Mouse (Mus musculus) embryonic facial prominence, embryonic 15.5 days (tissue): Measurements from ENCODE around the gene Sccpdh. TPM values are rescaled to one million over a fixed set of nuclear protein-coding genes. Genes with fewer than 3 reads are reported as not detected.

Experiments used
- ATAC-seq: fragments of 200-750 bp; cut with Nextera tagmentation; 2 replicates; pipeline ENCODE4 v1.8.0; 2017; ENCODE audit warnings: low read depth, moderate TSS enrichment; ENCODE audit not compliant: insufficient number of reproducible peaks, low FRiP score, low TSS enrichment
- H3K27ac ChIP-seq: fragments of 300-500 bp; sonication (generic); replicated peaks from 2 replicates; pipeline ENCODE4 v1.5.1; 2015; ENCODE audit warnings: mild to moderate bottlenecking, inconsistent platforms
- H3K27me3 ChIP-seq: fragments of 300-500 bp; sonication (generic); 2 replicates; pipeline ENCODE4 v1.6.1; 2015; ENCODE audit warnings: inconsistent platforms
- H3K36me3 ChIP-seq: fragments of 300-500 bp; sonication (generic); 2 replicates; pipeline ENCODE4 v1.6.1; 2015; ENCODE audit warnings: mild to moderate bottlenecking, inconsistent platforms
- H3K4me1 ChIP-seq: fragments of 300-500 bp; sonication (generic); 2 replicates; pipeline ENCODE4 v1.6.1; 2015; ENCODE audit warnings: inconsistent platforms
- H3K4me2 ChIP-seq: fragments of 300-500 bp; sonication (generic); replicated peaks from 2 replicates; pipeline ENCODE4 v1.6.1; 2015; ENCODE audit warnings: mild to moderate bottlenecking, inconsistent platforms
- H3K4me3 ChIP-seq: fragments of 300-500 bp; sonication (generic); replicated peaks from 2 replicates; pipeline ENCODE4 v1.5.1; 2015; ENCODE audit warnings: mild to moderate bottlenecking, inconsistent platforms
- H3K9ac ChIP-seq: fragments of 300-500 bp; sonication (generic); 2 replicates; pipeline ENCODE4 v1.6.1; 2015; ENCODE audit warnings: inconsistent platforms
- H3K9me3 ChIP-seq: fragments of 300-500 bp; sonication (generic); replicated peaks from 2 replicates; pipeline ENCODE4 v1.6.1; 2016; ENCODE audit warnings: inconsistent platforms
- WGBS: fragments of 180-500 bp; shearing (Covaris S2); methylation state at CpG from one replicate; pipeline ENCODE4 v1.1.7; 2015; 5-methylcytosine and 5-hydroxymethylcytosine counted together
- polyA plus RNA-seq: library from polyadenylated mRNA; unstranded; fragments of >200 nt; fragmentation: Nextera tagmentation; extraction: Ambion mirVana; gene quantifications from 2 replicates; pipeline ENCODE4 v1.2.1, GENCODE M21; 2015

Sccpdh gene
- polyA plus RNA-seq, 1 experiment from 2014 or later, result 71.9 TPM

DNA sequence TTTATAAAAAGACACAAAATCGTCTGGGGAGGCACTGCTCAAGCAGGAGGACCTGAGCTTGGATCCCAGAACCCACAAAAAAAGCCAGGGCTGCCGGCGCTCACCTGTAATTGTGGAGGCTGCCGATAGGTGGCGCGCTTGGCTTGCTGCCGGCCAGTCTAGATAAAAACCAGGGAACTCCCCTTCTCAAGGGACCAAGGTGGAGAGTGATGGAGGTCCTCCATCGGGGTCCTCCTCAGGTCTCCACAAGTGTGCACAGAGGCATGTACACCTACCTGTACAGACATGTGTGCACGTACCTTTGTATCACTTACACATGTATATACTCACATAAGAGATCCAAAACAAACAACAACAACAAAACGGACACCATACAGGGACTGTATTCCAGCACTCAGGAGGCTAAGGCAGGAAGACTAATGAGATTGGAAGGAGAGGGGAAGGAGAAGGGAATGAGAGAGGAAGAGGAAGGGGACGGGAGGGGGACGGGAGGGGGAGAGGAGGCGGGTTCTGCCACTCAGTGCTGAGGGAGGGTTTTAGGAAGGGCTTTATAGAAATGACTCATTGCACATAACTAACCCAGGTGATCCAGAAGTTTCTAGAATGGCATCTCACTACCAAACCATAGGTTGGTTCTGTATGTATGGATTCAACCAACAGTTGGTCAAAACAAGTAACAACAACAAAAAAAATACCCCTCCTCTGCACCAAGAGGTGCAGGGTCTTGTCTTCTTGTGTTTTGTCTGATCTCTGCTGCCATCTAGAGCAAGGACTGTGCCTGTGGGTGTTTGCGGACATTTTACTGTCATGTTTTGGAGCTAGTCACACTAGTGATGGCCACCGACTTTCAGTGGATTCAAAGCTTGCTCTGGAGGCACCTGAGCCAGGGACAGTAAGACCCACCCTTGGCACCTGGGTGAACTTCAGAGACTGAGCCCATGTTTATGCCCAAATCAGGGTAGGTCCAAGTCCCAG, 66.8 kb downstream of the Sccpdh start:
- 28% methylated on average over 15 of the region's 15 CpGs for WGBS
- no peaks in the 10 kb centered on the region for H3K36me3 ChIP-seq
- no peaks in the 10 kb centered on the region for H3K27me3 ChIP-seq
- H3K27ac ChIP-seq, result no peak overlapping the region
- H3K9me3 ChIP-seq, result no peaks in the 10 kb centered on the region
- 0 out of 2 replicates have a peak, but pooled peaks have one; percentile 45 for ATAC-seq
- no peak overlapping the region; the same call in 1 of the 2 replicates for H3K4me2 ChIP-seq
- H3K4me1 ChIP-seq, result no peaks in the 10 kb centered on the region
- no peak overlapping the region for H3K4me3 ChIP-seq
- no peak overlapping the region for H3K9ac ChIP-seq

DNA sequence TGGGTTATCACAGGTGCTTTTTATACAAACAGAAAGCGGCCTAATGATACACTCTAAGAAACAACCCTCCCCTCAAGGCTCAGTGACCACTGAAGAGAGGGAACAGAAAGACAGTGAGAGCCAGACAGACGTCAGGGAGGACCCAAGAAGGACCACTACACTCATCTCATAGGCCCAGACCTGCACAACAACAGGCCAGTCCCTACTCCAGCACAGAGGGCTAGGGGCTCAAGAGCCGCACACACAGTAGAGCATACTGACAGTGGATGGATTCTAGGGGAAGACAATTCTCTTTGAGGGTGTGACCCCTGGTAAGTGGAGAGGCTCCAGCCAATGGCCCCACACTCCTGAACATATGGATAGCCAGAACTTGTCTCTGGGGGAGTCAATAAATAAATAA, 68.5 kb downstream of the Sccpdh start:
- H3K4me3 ChIP-seq, result no peak overlapping the region
- H3K9ac ChIP-seq, result no peak overlapping the region
- H3K4me1 ChIP-seq, result no peaks in the 10 kb centered on the region
- H3K27ac ChIP-seq, result no peak overlapping the region
- no peaks in the 10 kb centered on the region for H3K9me3 ChIP-seq
- H3K27me3 ChIP-seq, result no peaks in the 10 kb centered on the region
- H3K36me3 ChIP-seq, result no peaks in the 10 kb centered on the region
- no peak for ATAC-seq
- no peak overlapping the region for H3K4me2 ChIP-seq
- 84% methylated on average over 3 of the region's 3 CpGs for WGBS

Other genes starting within 250 kb of the Sccpdh start
- gene Smyd3, start 150.2 kb upstream of the Sccpdh start, polyA plus RNA-seq, result 20.0 and 22.0 TPM in 2 replicates
- 26.2 and 31.4 TPM in 2 replicates for gene Tfb2m, start 121.9 kb upstream of the Sccpdh start, polyA plus RNA-seq
- gene Cnst, start 121.8 kb upstream of the Sccpdh start, polyA plus RNA-seq, result 16.6 and 16.7 TPM in 2 replicates
- gene Kif28, start 77.1 kb downstream of the Sccpdh start, polyA plus RNA-seq, result 0.18 and 0.25 TPM in 2 replicates
- 0.24 TPM in 1 of 2 replicates, not detected in the other for gene Gm10518, start 135.2 kb downstream of the Sccpdh start, polyA plus RNA-seq
- gene Ahctf1, start 135.5 kb downstream of the Sccpdh start, polyA plus RNA-seq, result 20.7 and 21.7 TPM in 2 replicates